Mouse (Mus musculus): ENCODE results near the gene Gm13212. TPM values are rescaled to one million over a fixed set of nuclear protein-coding genes. Genes with fewer than 3 reads are reported as not detected.
"Not testable (repeated sequence)": the region's sequence is repeated elsewhere in the genome, so short reads cannot be mapped to it uniquely, and the experiment has no call there.

The Gm13212 gene
- polyA plus RNA-seq, 1 experiment from 2014 or later: 0.65 TPM

- WGBS: 41% methylated on average over 3 of the region's 3 CpGs
Observed at GRCm38 (mm10) chr4:145559505-145560099, 25.4 kb upstream of the Gm13212 start.

GRCm38 (mm10) chr4:145564111-145564821 lies 20.7 kb upstream of the Gm13212 start:
- TF ChIP-seq EP300 (optimal IDR thresholded peaks at IDR 0.05): no peak
- TF ChIP-seq CTCF (IDR thresholded peaks at IDR 0.05; ENCODE audit: low read depth): no peak
- DNase-seq (ENCODE audit: low spot score): no peak
- Histone ChIP-seq H3K9ac (ENCODE audit: low read length) (no peak overlapping the region), H3K27me3 (ENCODE audit: control insufficient read depth, insufficient read depth, low read length) (no peaks in the 10 kb centered on the region), H3K9me3 (ENCODE audit: control insufficient read depth, low read length) (no peaks in the 10 kb centered on the region), H3K4me1 (replicated peaks; ENCODE audit: control insufficient read depth, insufficient read depth) (no peaks in the 10 kb centered on the region), H3K4me2 (replicated peaks; ENCODE audit: low read depth) (no peak overlapping the region), H3K27ac (replicated peaks) (no peak overlapping the region), H3K36me3 (ENCODE audit: control insufficient read depth, insufficient read depth, low read length) (no peaks in the 10 kb centered on the region), H3K4me3 (ENCODE audit: low read depth, low read length) (no peak overlapping the region)
- no peak for ATAC-seq (ENCODE audit: low FRiP score, low TSS enrichment)
- 72% methylated on average over 3 of the region's 3 CpGs for WGBS

More at GRCm38 (mm10) chr4:145559505-145560099, 25.4 kb upstream of the Gm13212 start:
- Histone ChIP-seq H3K27ac (replicated peaks) (no peak overlapping the region), H3K9ac (ENCODE audit: low read length) (no peak overlapping the region), H3K4me2 (replicated peaks; ENCODE audit: low read depth) (no peak overlapping the region), H3K4me1 (replicated peaks; ENCODE audit: control insufficient read depth, insufficient read depth) (no peaks in the 10 kb centered on the region), H3K27me3 (ENCODE audit: control insufficient read depth, insufficient read depth, low read length) (no peaks in the 10 kb centered on the region), H3K9me3 (ENCODE audit: control insufficient read depth, low read length) (no peaks in the 10 kb centered on the region; the same call in 1 of the 2 replicates), H3K4me3 (ENCODE audit: low read depth, low read length) (no peak overlapping the region), H3K36me3 (ENCODE audit: control insufficient read depth, insufficient read depth, low read length) (no peaks in the 10 kb centered on the region)
- DNase-seq (ENCODE audit: low spot score): no peak
- 0 out of 2 replicates have a peak, but pooled peaks have one; percentile 53 for ATAC-seq (ENCODE audit: low FRiP score, low TSS enrichment)
- TF ChIP-seq CTCF (IDR thresholded peaks at IDR 0.05; ENCODE audit: low read depth) (no peak), EP300 (optimal IDR thresholded peaks at IDR 0.05) (no peak)

GRCm38 (mm10) chr4:145570461-145570860 lies 14.5 kb upstream of the Gm13212 start:
- not testable (repeated sequence) for H3K4me2 ChIP-seq (replicated peaks; ENCODE audit: low read depth); H3K36me3 ChIP-seq (ENCODE audit: control insufficient read depth, insufficient read depth, low read length); H3K27me3 ChIP-seq (ENCODE audit: control insufficient read depth, insufficient read depth, low read length); DNase-seq (ENCODE audit: low spot score); ATAC-seq (ENCODE audit: low FRiP score, low TSS enrichment); H3K4me3 ChIP-seq (ENCODE audit: low read depth, low read length); H3K9me3 ChIP-seq (ENCODE audit: control insufficient read depth, low read length); H3K27ac ChIP-seq (replicated peaks); H3K9ac ChIP-seq (ENCODE audit: low read length); H3K4me1 ChIP-seq (replicated peaks; ENCODE audit: control insufficient read depth, insufficient read depth)
- 80% methylated on average over 6 of the region's 10 CpGs for WGBS

- H3K9ac ChIP-seq (ENCODE audit: low read length); H3K9me3 ChIP-seq (ENCODE audit: control insufficient read depth, low read length); H3K4me3 ChIP-seq (ENCODE audit: low read depth, low read length); H3K4me2 ChIP-seq (replicated peaks; ENCODE audit: low read depth); H3K4me1 ChIP-seq (replicated peaks; ENCODE audit: control insufficient read depth, insufficient read depth); H3K27ac ChIP-seq (replicated peaks); ATAC-seq (ENCODE audit: low FRiP score, low TSS enrichment); H3K27me3 ChIP-seq (ENCODE audit: control insufficient read depth, insufficient read depth, low read length); DNase-seq (ENCODE audit: low spot score); H3K36me3 ChIP-seq (ENCODE audit: control insufficient read depth, insufficient read depth, low read length): not testable (repeated sequence)
- WGBS: 85% methylated on average over 8 of the region's 8 CpGs
Observed at GRCm38 (mm10) chr4:145576623-145577022, 8.3 kb upstream of the Gm13212 start.

GRCm38 (mm10) chr4:145580333-145580732 lies 4.6 kb upstream of the Gm13212 start:
- DNase-seq (ENCODE audit: low spot score); H3K27ac ChIP-seq (replicated peaks); H3K36me3 ChIP-seq (ENCODE audit: control insufficient read depth, insufficient read depth, low read length); ATAC-seq (ENCODE audit: low FRiP score, low TSS enrichment); H3K4me1 ChIP-seq (replicated peaks; ENCODE audit: control insufficient read depth, insufficient read depth); H3K9ac ChIP-seq (ENCODE audit: low read length); H3K4me2 ChIP-seq (replicated peaks; ENCODE audit: low read depth); H3K27me3 ChIP-seq (ENCODE audit: control insufficient read depth, insufficient read depth, low read length); H3K9me3 ChIP-seq (ENCODE audit: control insufficient read depth, low read length); H3K4me3 ChIP-seq (ENCODE audit: low read depth, low read length): not testable (repeated sequence)
- WGBS: 76% methylated on average over 1 of the region's 1 CpGs

GRCm38 (mm10) chr4:145586046-145586445 lies 1.1 kb downstream of the Gm13212 start:
- H3K4me3 ChIP-seq (ENCODE audit: low read depth, low read length); H3K36me3 ChIP-seq (ENCODE audit: control insufficient read depth, insufficient read depth, low read length); H3K27me3 ChIP-seq (ENCODE audit: control insufficient read depth, insufficient read depth, low read length); H3K4me2 ChIP-seq (replicated peaks; ENCODE audit: low read depth); DNase-seq (ENCODE audit: low spot score); H3K27ac ChIP-seq (replicated peaks); ATAC-seq (ENCODE audit: low FRiP score, low TSS enrichment); H3K9me3 ChIP-seq (ENCODE audit: control insufficient read depth, low read length); H3K9ac ChIP-seq (ENCODE audit: low read length); H3K4me1 ChIP-seq (replicated peaks; ENCODE audit: control insufficient read depth, insufficient read depth): not testable (repeated sequence)
- WGBS: 79% methylated on average over 2 of the region's 2 CpGs

- H3K4me3 ChIP-seq (ENCODE audit: low read depth, low read length); H3K27me3 ChIP-seq (ENCODE audit: control insufficient read depth, insufficient read depth, low read length); H3K9me3 ChIP-seq (ENCODE audit: control insufficient read depth, low read length); ATAC-seq (ENCODE audit: low FRiP score, low TSS enrichment); DNase-seq (ENCODE audit: low spot score); H3K36me3 ChIP-seq (ENCODE audit: control insufficient read depth, insufficient read depth, low read length); H3K27ac ChIP-seq (replicated peaks); H3K4me2 ChIP-seq (replicated peaks; ENCODE audit: low read depth); H3K9ac ChIP-seq (ENCODE audit: low read length); H3K4me1 ChIP-seq (replicated peaks; ENCODE audit: control insufficient read depth, insufficient read depth): not testable (repeated sequence)
- WGBS: 67% methylated on average over 1 of the region's 1 CpGs
Observed at GRCm38 (mm10) chr4:145594183-145594582, 9.2 kb downstream of the Gm13212 start.

- not testable (repeated sequence) for H3K4me3 ChIP-seq (ENCODE audit: low read depth, low read length); H3K9ac ChIP-seq (ENCODE audit: low read length); H3K36me3 ChIP-seq (ENCODE audit: control insufficient read depth, insufficient read depth, low read length); H3K27ac ChIP-seq (replicated peaks); H3K27me3 ChIP-seq (ENCODE audit: control insufficient read depth, insufficient read depth, low read length); H3K4me2 ChIP-seq (replicated peaks; ENCODE audit: low read depth); H3K9me3 ChIP-seq (ENCODE audit: control insufficient read depth, low read length); H3K4me1 ChIP-seq (replicated peaks; ENCODE audit: control insufficient read depth, insufficient read depth); ATAC-seq (ENCODE audit: low FRiP score, low TSS enrichment); DNase-seq (ENCODE audit: low spot score)
- WGBS: 85% methylated on average over 3 of the region's 4 CpGs
Observed at GRCm38 (mm10) chr4:145594798-145595197, 9.8 kb downstream of the Gm13212 start.
